Comparison of ENCODE assay signal across 35 mouse cellular contexts in the genomic region with DNA sequence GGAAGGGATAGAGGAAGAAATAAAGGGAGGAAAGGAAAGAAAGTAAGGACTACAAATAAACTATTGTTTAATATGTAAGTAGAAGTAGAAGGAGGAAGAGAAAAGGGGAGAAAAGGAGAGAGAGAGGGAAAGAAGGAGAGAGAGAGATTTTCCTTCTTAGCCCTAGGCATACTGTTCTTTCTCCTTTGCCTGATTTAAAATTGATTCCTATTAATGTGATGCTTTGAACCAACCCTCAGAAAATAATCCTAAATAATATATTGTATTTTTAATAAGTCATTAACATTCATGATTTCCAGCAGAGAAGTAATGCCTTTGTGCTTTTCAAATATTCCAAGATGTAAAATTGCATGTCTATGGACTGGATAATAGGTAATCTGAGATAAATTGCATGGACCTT.
"Had no signal": no experiment of that assay in that cellular context is flagged by ENCODE, and none has a peak within 500 bp of the region (broad histone marks: within the 10 kb centered on the region; RNA-seq: fewer than 3 reads in every experiment).

No protein-coding gene starts in this region.

- H3K27ac ChIP-seq: heart, adult 2 months; heart, embryonic 10.5 days; heart, embryonic 13.5 days; heart, embryonic 15.5 days; hindbrain, embryonic 10.5 days; hindbrain, embryonic 12.5 days; hindbrain, embryonic 13.5 days; hindbrain, embryonic 14.5 days; hindbrain, embryonic 15.5 days; hindbrain, postnatal 0 days; intestine, embryonic 15.5 days; kidney, embryonic 15.5 days; kidney, postnatal 0 days; layer of hippocampus, adult 2 months had no signal

- H3K27me3 ChIP-seq: heart, embryonic 12.5 days; heart, embryonic 13.5 days; heart, embryonic 15.5 days; hindbrain, embryonic 12.5 days; hindbrain, embryonic 13.5 days; hindbrain, embryonic 15.5 days; intestine, embryonic 15.5 days; kidney, embryonic 15.5 days had no signal

- H3K9me3 ChIP-seq: heart, embryonic 10.5 days; heart, embryonic 12.5 days; heart, embryonic 13.5 days; heart, embryonic 15.5 days; hindbrain, embryonic 10.5 days; hindbrain, embryonic 12.5 days; hindbrain, embryonic 13.5 days; hindbrain, embryonic 15.5 days; intestine, embryonic 15.5 days; kidney, embryonic 15.5 days had no signal

- H3K9ac ChIP-seq: heart, embryonic 12.5 days; heart, embryonic 13.5 days; heart, embryonic 15.5 days; hindbrain, embryonic 12.5 days; hindbrain, embryonic 13.5 days; hindbrain, embryonic 14.5 days; hindbrain, embryonic 15.5 days; intestine, embryonic 15.5 days; kidney, embryonic 15.5 days had no signal

- H3K4me1 ChIP-seq: heart, embryonic 10.5 days; heart, embryonic 12.5 days; heart, embryonic 13.5 days; heart, embryonic 15.5 days; hindbrain, embryonic 10.5 days; hindbrain, embryonic 12.5 days; hindbrain, embryonic 13.5 days; hindbrain, embryonic 15.5 days; intestine, embryonic 15.5 days; kidney, embryonic 15.5 days had no signal

- H3K36me3 ChIP-seq: heart, embryonic 10.5 days; heart, embryonic 12.5 days; heart, embryonic 13.5 days; heart, embryonic 15.5 days; hindbrain, embryonic 10.5 days; hindbrain, embryonic 12.5 days; hindbrain, embryonic 13.5 days; hindbrain, embryonic 15.5 days; intestine, embryonic 15.5 days; kidney, embryonic 15.5 days had no signal

- H3K4me2 ChIP-seq: heart, embryonic 11.5 days; heart, embryonic 12.5 days; heart, embryonic 13.5 days; heart, embryonic 15.5 days; hindbrain, embryonic 12.5 days; hindbrain, embryonic 13.5 days; hindbrain, embryonic 14.5 days; hindbrain, embryonic 15.5 days; intestine, embryonic 15.5 days; kidney, embryonic 15.5 days had no signal

- DNase-seq: heart, adult 2 months; heart, postnatal 10 days; heart, postnatal 14 days; heart, postnatal 36 days; heart, postnatal 4 days; kidney, adult 11 months; kidney, adult 18-20 months; kidney, adult 2 months; kidney, adult 8-10 months; kidney, adult 9 months; kidney, postnatal 10 days; kidney, postnatal 14 days; kidney, postnatal 25 days; kidney, postnatal 36 days; kidney, postnatal 4 days; layer of hippocampus, adult 9-11 months had no signal

- H3K4me3 ChIP-seq: heart, adult 2 months; heart, embryonic 10.5 days; heart, embryonic 12.5 days; heart, embryonic 13.5 days; heart, embryonic 15.5 days; hindbrain, embryonic 10.5 days; hindbrain, embryonic 12.5 days; hindbrain, embryonic 13.5 days; hindbrain, embryonic 15.5 days; intestine, embryonic 15.5 days; kidney, embryonic 15.5 days; layer of hippocampus, adult 2 months had no signal

- ATAC-seq: hindbrain, embryonic 16.5 days; hindbrain, postnatal 0 days; inflammation-experienced regulatory T-cells, adult 6 months; intestine, embryonic 15.5 days; intestine, embryonic 16.5 days; intestine, postnatal 0 days had no signal
